Mouse (Mus musculus): ENCODE data around the gene Tshz2. TPM values are rescaled to one million over a fixed set of nuclear protein-coding genes. Genes with fewer than 3 reads are reported as not detected.

Tshz2 gene
- total RNA-seq, 4 experiments from 2014 or later = 11.0 to 14.1 (median 12.1) TPM

DNA sequence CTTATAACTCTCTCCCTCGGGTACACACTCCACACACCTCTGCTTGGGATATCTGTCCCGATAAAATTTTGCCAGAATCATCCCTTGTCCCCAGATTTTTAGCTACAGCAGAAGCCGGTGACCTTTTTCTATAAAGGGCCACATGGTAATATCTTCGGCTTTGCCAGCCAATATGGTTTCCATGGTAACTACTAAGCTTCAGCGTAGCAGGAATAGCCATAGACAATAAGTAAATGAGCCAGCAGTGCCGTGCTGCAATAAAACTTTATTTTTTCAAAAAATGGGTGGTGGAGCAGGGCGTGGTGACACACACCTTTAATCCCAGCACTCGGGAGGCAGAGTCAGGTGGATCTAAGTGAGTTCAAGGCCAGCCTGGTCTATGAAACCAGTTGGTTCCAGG is 370.9 kb downstream of the Tshz2 start:
- no peak for DNase-seq (ENCODE audit: low spot score)

DNA sequence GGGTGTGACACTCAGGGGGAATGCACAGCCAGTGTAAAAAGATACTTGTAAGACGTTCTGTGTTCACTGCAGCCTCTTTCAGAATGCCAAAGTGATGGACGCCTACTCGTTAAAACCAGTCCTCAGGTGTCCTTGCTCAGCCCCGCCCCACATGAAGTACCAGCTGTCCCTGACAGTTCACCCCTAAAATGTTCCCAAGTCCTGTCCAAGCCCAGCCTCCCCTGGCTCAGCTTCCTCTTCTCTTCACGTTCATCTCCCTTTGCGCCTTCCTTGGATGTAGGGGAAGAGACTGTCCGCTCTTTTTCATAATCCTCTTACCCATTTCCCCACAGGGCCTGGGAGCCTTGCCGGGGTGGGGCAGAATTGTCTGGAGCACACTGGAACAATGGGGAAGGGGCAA is 374.0 kb downstream of the Tshz2 start:
- no peak for DNase-seq (ENCODE audit: low spot score)

DNA sequence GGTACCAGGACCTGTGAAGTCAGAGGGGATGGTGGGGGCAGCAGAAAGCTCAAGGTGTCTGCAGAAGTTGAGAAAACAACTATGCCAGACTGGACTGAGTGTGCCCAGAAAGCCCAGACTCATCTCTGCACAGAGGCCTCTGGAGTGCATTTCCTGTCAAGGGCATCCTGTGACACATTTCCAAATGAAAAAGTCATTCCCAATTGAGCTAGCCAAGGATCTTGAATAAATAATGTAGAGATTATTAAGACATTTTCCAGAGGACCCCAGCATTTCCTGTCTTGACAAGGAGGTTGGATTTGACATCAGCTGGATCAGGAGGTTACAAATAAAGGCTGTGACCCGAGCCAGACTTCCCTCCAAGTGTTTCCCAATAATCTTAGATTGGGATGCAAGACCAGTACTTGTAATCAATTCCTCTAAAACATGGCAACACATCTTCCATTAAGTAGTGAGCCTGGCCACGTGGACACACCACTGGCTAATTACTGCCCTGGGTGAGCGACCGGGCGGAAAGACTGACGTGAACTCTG is 374.7 kb downstream of the Tshz2 start:
- DNase-seq (ENCODE audit: low spot score) = no peak

- no peak for DNase-seq (ENCODE audit: low spot score)
Observed at GRCm38 (mm10) chr2:170009729-170010128, 376.9 kb downstream of the Tshz2 start.

DNA sequence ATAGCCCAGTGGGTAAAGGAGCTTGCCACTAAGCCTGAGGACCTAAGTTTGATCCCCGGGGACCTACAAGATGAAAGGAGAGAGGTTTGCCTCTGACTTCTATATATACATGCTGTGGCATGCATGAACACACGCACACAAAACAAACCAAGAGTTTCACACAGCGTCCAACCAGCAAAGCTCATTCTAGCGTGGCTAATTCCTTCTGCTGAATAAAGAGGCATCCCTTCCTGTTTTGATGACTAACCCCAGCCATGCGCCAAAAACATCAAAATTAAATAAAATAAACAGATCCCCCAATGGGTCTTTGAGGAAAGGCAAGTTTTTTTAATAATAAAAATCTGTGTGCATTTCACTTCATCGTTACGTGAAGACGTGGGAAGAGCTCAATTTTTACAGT is 379.0 kb downstream of the Tshz2 start:
- DNase-seq (ENCODE audit: low spot score) = no peak

- no peak for DNase-seq (ENCODE audit: low spot score)
Observed at GRCm38 (mm10) chr2:170017302-170017701, 384.5 kb downstream of the Tshz2 start.

- DNase-seq (ENCODE audit: low spot score) = no peak
Observed at GRCm38 (mm10) chr2:170017926-170018325, 385.1 kb downstream of the Tshz2 start.

GRCm38 (mm10) chr2:170022953-170023352 is 390.1 kb downstream of the Tshz2 start:
- DNase-seq (ENCODE audit: low spot score) = no peak

DNA sequence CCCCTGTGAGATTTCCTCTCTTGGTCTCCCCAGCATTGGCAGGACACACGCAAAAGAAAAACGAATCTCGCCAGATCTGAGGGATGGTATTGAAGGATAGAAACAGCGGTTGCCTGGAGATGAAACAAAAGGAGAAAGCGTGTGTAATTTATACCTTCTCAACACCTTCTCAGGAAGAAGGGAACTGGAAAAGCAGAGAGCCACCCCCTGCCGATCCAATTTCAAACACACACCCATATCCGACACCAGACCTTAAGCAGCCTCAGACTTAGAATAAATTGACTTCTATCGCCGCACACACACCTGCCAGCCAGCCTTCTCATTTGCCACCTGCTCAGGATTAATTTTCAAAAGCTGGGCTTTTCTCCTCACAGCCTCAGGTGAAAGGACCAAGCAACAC is 390.9 kb downstream of the Tshz2 start:
- no peak for DNase-seq (ENCODE audit: low spot score)

GRCm38 (mm10) chr2:170024939-170025338 is 392.1 kb downstream of the Tshz2 start:
- DNase-seq (ENCODE audit: low spot score) = no peak

GRCm38 (mm10) chr2:170025896-170026295 is 393.1 kb downstream of the Tshz2 start:
- no peak for DNase-seq (ENCODE audit: low spot score)

- no peak for DNase-seq (ENCODE audit: low spot score)
Observed at GRCm38 (mm10) chr2:170027837-170028236, 395.0 kb downstream of the Tshz2 start.

- DNase-seq (ENCODE audit: low spot score) = no peak
Observed at GRCm38 (mm10) chr2:170028488-170029303, 395.9 kb downstream of the Tshz2 start.

- no peak for DNase-seq (ENCODE audit: low spot score)
Observed at GRCm38 (mm10) chr2:170029304-170029856, 396.6 kb downstream of the Tshz2 start.

DNA sequence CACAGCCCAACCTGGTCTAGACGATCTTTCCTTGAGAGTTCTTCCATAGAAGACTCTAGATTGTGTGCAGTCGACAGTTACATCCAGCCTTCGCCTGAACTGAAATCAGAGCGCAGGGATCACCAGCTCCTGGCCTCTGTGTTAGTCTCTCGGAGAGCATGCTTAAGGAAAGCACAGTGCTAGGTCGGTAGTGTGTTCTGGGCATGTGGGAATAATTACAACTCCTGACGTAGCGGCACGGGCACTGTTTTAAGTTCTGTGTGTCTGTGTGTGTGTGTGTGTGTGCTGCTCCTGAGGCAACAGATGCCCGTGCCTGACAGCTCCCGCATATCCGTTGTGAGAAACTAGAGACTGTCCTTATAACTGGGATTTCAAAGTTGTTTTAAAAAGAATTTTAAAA is 398.4 kb downstream of the Tshz2 start:
- no peak for DNase-seq (ENCODE audit: low spot score)

DNA sequence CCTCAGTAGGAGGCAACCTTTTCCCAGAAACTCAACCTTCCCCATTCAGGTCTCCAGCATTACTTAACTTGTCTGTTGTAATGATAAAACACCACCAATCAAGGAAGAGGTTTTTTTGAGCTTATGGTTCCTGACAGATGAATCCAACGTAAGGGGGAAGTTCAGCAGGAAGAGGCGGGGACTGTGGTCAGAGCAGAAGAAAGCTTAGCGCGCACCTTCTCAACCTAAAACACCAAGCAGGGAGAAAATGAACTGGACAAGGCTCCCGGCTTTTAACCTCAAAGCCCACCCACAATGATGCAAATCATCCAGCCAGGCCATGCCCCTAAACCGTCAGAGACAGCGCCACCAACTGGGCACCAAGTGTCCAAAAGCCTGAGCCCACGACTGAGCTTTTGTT is 399.1 kb downstream of the Tshz2 start:
- no peak for DNase-seq (ENCODE audit: low spot score)

GRCm38 (mm10) chr2:170033219-170033618 is 400.4 kb downstream of the Tshz2 start:
- DNase-seq (ENCODE audit: low spot score) = no peak

- DNase-seq (ENCODE audit: low spot score) = no peak
Observed at GRCm38 (mm10) chr2:170034794-170035193, 402.0 kb downstream of the Tshz2 start.

DNA sequence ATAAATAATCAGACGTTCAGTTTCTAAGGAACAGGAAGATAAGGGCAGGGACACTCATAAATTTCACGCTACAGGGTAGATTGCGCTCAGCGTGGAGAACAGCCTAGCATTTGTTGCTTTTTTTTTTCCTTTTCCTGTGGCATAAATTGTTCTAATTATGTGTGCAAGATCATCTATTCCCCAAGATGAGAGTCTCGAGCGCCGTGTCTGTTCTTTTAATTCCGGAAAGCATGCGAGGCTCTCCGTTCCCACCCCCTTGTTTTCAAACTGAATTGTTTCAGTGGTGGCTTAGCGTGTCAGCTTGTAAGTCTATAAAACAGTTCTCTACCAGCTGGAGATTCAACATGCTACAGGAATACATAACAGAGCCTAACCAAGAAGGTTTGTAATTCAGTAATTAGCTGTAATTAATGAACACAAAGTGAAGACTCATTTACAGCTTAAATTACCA is 404.0 kb downstream of the Tshz2 start:
- DNase-seq (ENCODE audit: low spot score) = no peak

DNA sequence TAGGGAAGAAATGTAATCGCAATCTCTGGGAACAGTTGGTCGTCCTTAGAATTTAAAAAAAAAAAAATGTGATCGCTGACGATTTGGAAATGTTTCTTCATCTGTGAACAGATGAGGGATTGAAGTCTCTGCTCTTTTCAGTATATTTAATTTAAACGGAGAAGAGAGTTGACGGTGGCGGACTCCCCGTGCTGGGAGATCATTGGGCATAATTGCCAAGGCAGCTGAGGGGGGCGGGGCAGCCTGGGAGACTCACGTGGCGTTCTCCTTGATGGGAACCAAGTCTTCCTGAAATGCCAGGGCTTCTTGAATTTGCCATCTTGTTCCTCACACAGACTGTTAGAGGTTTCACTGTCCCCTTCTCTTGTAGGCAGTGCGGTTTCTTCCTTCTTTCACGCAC is 404.5 kb downstream of the Tshz2 start:
- DNase-seq (ENCODE audit: low spot score) = no peak

- DNase-seq (ENCODE audit: low spot score) = no peak
Observed at GRCm38 (mm10) chr2:170039772-170040171, 407.0 kb downstream of the Tshz2 start.

DNA sequence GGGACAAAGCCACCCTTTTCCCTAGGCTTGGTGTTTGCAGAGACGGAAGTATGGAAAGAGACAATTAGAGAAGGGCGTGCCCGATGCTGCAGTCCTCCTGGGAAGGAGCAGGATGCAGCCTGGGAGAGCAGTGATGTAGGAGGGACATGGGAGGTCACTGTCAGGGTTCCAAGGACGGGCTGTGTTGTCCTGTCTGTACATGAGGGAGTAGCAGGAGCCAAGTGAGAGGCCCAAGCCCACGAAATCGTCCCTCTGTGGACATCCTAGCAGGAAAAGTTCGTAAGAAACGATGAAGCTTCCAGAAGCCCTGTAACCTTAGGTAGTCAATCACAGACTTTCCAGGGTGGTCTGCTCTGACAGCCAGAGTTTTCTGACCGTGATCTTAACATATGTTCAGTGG is 408.3 kb downstream of the Tshz2 start:
- DNase-seq (ENCODE audit: low spot score) = peak; percentile 61
